Mouse (Mus musculus) brain, adult 2 months (tissue): ENCODE data around the gene Zdhhc12.

Experiments used
- DNase-seq: peaks from one replicate; pipeline ENCODE4 v3.0.0; 2011; ENCODE audit warnings: low read depth, low spot score

Gene Zdhhc12

DNA sequence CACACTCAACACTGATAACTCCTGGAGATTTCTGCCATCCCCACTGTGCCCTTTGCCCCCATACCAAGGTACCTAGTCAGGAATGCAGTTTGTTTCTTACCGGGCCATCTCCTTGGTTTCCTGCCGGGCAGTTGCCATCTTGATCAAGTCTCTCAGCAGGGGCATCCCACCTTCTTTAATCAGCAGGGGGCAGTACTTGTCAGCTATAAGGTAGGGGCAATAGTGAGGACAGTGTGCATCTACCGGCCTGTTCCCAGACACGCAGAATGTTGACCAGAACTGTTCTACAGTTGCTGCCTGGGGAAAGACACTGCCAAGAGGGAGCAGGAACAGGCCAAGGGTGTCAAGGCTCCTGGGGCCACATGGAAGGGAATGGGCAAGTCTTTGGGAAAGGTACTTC lies 6.8 kb upstream of the Zdhhc12 start:
- no peak for DNase-seq

GRCm38 (mm10) chr2:30095882-30096527 lies 2.6 kb upstream of the Zdhhc12 start:
- DNase-seq, result peak; percentile 56

DNA sequence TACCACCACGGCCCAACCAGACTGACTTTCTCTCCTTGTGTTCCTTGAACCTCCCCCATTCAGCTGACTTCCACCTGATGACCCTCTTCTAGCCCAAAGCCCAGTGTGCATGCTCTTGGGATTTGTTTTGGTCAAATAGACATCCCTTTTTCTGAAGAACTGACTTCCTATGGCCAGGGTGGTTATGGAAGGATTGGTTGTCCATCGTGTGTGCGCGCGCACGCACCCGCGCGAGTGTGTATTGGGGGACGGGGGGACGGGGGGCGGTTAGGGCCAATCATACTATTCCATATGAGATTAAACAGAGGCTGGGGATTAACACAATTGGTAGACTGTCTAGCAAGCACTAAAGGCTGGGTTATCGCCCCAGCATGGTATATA lies 750 bp upstream of the Zdhhc12 start:
- no peak for DNase-seq

DNA sequence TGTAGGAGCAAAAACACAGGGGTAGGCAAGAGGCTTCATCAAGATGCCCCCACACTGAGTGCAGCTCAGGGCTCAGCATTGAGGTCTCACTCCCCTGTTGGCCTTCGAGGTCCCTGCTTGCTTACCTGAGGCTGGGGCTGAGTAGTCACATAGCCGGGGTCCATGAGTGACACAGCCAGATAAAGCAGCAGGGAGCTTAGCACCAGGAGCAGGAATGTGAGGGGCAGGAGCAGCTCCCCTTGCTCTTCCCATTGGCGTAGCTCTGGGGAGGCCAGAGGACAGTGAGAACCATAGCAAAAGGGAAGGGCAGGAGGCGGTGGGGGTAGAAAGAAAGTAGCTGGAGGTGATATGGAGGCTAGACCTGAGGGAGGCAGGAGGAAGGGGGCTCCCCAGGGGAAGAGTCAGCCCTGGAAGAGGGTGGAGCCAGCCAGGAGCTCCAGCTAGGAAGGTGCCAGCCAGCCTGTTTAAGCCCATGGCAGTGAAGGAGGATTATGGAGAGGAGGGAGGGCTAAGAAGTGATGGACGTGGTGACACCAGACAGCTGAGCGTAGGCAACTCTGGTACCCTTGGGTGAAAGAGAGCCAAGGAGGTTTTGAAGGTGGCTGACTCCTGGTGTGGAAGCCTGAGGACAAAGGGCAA lies 1.0 kb downstream of the Zdhhc12 start:
- DNase-seq, result no peak

- no peak for DNase-seq
Observed at GRCm38 (mm10) chr2:30091521-30091920, 1.9 kb downstream of the Zdhhc12 start.

DNA sequence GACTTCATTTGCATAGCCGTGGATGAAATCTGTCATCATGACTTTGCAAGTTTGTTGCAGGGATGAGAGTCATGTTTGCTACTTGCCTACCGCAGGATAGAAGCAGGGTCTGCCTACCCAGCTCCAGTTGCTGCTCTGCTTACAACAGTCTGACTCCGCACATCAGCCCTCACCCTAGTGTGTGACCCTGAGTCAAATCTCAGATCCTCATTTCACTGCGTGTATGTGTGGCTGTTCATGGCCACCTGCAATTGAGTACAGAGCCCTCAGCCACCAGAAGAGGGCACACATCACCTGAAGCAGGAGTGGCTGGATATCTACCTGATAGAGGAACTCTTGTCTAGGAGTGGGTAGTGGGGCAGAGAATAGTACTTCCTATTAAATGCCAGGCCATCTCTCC lies 6.1 kb downstream of the Zdhhc12 start:
- no peak for DNase-seq

GRCm38 (mm10) chr2:30084632-30085031 lies 8.8 kb downstream of the Zdhhc12 start:
- DNase-seq, result no peak

- DNase-seq, result no peak
Observed at GRCm38 (mm10) chr2:30084113-30084512, 9.3 kb downstream of the Zdhhc12 start.

- DNase-seq, result no peak
Observed at GRCm38 (mm10) chr2:30080181-30080800, 13.2 kb downstream of the Zdhhc12 start.

DNA sequence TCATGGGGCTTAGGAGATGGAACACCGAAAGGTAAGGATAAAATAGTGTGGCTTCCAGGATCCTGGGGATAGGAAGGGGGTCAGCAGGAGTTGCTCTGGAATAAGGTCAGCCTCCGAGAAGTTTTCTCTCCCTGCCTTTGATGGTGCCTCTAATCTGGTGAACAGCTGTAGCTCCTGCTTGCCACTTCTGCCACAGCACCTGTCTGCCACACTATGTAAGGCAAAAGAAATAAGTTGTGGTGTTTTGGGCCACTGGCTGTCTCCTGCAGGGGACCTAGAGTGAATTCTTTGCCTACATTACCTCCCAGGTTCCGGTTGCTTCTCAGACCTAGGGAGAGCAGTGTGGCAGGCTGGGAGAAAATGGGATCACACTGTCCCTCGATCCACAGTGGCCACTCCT lies 14.7 kb downstream of the Zdhhc12 start:
- DNase-seq, result no peak

DNA sequence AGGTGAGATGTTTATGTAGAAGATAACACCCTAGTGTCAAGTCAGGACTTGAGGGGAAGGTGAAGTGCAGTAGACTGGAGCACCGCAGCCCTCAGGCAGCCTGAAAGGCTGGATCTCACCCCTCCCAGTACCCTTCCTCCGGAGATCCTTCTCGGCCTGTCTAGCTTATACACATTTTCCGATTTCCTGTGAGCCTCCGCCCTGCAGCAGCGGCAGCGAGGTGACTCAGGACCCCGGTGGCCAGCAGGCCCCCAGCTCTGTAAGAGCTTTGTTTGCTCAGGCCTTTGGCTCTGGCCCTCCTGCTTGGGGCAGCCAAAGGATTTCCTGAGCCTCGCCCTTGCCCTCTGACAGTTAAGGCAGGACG lies 15.1 kb downstream of the Zdhhc12 start:
- DNase-seq, result no peak

DNA sequence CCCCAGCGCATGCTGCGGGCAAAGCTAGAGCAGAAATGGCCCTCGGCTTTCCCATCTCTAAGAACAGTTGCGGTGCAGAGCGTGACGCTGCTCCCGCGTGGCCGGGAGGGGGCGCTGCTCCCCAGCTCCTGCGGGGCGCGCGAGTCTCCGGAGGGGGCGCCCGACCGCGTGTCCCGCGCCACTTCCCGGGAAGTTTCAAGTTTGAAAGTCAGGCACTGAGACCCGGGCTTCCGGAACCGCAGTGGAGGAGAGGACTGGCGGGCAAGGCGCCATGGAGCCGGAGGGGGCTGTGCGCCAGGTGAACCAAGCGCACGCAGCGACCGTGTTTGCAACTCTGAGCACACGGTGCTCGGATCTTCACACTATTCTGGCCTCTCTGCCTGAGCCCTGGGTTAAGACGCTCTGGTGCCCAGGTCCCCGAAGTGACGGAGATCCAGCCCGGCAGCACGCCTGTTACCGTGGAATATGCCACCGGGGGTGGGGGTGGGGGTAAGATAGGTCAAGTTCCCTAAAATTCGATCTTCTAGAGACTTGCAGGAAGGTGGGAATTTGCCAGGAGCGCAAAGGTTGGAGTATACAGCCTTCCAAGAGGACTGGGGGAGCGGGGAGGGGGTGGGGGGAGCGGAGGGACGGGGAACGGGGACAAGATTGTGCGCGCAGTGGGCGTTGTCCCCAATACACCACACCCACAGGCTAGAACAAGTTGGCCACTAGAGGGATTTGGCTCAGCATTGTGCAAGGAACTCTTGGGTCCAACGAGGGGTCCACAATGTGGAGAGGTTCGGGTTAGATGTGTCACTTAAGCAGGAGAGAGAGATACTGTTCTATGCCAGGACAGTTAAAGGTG lies 15.7 kb downstream of the Zdhhc12 start, which contains the start of gene Pkn3:
TSS of gene Pkn3 (plus strand) at position 183 of the 847 bp plus-strand sequence.
- peak; percentile 84 for DNase-seq

DNA sequence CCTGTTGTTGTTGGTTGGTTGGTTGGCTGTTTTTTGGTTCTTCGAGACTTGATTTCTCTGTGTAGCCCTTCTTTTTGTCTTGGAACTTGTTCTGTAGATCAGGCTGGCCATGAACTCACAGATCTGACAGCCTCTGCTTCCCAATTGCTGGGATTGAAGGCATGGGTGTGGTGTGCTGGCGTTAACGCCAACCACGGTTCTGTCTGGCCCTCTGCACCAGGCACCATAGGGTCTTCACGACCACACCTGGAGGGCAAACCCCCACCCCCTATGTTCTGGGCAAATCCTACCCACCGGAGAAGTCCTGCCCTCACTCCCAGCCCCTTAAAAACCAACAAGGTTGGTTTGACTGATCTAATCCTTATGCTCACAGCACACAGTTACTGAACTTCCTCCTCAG lies 16.5 kb downstream of the Zdhhc12 start:
- no peak for DNase-seq

DNA sequence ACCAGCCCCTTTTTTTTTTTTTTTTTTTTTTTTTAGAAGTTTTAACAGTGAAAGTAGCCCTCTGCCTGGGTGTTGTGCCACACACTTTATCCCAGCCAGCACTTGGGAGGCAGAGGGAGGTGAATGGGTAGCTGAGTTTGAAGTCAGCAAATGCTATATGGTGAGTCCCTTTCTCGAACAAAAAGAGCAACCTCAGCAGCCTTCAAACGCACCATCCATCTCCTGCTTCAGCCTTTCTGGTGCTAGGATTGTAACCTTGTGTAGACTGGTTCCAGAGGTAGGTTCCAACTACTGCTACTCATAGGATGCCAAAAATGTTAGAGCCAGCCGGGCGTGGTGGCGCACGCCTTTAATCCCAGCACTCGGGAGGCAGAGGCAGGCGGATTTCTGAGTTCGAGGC lies 17.0 kb downstream of the Zdhhc12 start:
- DNase-seq, result no peak

DNA sequence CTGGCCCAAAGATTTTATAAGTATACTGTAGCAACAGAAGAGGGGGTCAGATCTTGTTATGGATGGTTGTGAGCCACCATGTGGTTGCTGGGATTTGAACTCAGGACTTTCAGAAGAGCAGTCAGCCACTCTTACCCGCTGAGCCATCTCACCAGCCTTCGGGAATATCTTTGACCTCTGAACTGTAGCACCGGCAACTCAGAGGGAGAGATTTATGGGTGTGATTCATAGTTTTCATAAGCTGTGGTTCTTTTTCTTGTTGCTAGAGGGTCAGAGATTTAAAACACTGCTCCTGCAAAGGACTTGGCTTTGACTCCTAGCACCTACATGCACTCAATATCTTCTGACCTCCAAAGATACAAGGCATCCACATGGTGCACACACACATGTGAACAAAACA lies 17.8 kb downstream of the Zdhhc12 start:
- DNase-seq, result no peak

- DNase-seq, result no peak
Observed at GRCm38 (mm10) chr2:30073285-30073684, 20.2 kb downstream of the Zdhhc12 start.

GRCm38 (mm10) chr2:30072875-30073274 lies 20.6 kb downstream of the Zdhhc12 start:
- DNase-seq, result no peak

DNA sequence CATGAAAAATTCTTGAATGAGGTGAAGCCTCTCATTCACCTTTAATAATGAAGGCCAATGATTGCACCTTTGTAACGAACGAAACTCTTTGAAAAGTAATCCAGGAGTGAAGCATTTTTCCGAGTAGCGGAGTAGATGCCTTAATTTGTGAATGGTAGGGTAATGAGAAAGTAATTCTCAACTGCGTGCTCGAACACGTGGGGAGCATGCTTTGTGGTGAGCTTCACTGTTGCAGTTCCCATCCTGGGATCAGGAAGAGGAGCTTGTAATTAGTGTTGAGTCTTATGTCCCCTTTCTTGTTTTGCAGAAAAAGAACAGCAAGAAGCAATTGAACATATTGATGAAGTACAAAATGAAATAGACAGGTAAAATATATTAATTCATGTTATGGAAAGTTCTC lies 25.5 kb downstream of the Zdhhc12 start:
- no peak for DNase-seq

GRCm38 (mm10) chr2:30067031-30067888 lies 26.2 kb downstream of the Zdhhc12 start:
- DNase-seq, result peak; percentile 62

- peak; percentile 97 for DNase-seq
Observed at GRCm38 (mm10) chr2:30066046-30066901, 27.2 kb downstream of the Zdhhc12 start.
